Mouse (Mus musculus) spleen, postnatal 10 days (tissue): ENCODE results near the gene Grhl3.

Source experiments
- DNase-seq, 2 experiments: peaks; one replicate each; pipeline ENCODE4 v3.0.0; 2021 to 2022; ENCODE audit warnings: low spot score in 2 of 2

Gene Grhl3

DNA sequence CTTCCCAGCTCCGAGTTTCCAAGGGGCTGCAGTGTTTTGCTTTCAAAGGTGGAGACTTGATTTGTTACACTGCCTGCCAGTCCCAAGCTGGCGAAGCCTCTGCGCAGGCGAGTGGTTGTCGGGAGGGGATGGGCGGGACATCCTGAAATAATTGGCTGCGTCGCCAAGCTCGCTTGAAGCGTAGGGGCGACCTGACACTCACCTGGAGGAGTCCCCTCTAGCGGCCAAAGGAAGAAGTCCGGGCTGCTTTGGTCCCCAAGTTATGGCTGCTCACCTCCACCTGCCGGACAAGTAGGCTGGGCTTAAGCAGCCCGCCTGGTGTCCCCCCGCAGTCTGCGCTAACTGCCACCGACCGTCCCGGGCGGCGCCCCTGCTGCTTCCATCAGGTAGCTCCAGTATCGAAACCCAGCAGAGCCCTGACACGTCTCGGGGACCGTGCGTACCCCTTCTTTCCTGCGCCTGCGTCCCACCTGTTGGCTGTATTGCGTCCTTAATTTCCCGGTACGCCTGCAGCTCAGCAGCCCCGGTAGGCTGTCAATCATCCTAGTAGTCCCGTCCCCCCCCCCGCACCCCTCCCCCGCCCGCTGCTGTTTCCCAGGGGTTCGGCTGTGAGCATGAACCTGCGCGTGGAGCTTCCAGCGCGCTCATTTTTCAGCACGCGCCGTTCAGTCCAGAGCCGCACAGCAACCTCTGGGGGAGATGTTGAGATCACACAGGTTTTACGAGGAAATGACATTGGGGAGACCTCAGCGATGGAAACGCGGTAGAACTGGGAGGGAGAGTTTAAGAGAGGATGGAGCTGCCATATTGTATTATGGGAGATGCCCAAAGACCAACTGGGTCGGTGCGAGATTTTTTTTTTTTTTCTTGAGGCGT, 78.7 kb downstream of the Grhl3 start, which contains the start of the genes Stpg1 and Nipal3:
TSS of gene Stpg1 (plus strand) at position 270 of the 876 bp plus-strand sequence.
TSS of gene Nipal3 (minus strand) at position 518 of the 876 bp plus-strand sequence.
- peak; percentile 83 to 89 for DNase-seq

DNA sequence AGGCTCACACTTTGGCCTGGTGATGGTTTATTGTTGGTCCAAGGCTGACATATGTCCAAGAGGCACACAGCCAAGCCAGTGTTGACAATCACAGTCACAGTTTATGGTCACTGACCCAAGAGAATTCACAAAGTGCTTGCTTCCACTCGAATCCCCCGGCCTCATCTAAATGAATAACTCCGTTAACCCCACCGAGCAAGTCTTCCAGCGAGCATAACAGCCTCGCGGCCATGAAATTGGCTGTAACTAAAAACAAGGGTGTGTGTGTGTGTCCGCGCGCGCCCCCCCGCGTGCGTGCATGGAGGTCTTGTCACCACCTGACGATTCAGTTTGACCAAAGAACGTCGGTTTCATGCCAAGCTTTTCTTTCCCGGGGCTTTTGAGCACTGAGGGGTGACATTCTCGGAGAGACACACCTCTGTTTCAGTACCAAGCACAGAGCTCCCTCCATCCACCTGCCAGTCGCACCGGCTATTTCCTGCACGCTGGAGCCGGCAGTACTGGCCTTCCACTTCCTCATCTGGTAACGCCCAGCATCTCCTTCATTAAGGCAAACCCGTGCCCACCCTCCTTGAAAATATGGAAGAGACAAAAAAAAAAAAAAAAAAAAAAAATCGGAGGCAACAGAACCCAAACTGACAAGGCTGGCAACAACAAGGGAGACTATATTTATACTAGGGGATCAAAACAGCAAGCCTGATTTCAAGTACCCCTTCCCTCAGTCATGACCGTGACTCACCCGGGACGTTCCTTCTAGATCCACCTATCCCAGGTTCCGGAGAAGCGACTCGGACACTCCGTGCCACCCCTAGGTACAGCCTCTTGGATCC, 79.5 kb downstream of the Grhl3 start:
- peak; percentile 62 to 71 for DNase-seq

DNA sequence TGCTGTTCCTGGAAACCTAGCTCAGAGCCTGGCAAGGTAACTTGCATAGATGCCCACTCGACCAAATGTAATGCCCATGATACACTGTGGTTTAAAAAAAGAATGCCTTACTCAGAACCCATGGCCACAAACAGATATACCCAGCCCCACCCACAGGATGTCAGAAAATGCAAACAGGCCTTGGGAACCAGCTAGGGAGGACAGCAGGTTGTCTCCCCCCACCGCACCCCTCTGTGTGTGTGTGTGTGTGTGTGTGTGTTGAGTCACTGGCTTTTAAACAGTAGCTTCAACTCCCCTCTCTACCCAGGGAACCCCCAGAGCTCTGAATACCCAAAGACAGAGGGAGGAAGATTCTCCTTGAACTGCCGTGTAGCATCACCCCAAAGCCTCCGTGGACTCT, 80.2 kb downstream of the Grhl3 start:
- peak in 1 of 2 experiments; percentile 45 for DNase-seq
